Mouse (Mus musculus) lung, embryonic 15.5 days (tissue): ENCODE results near the gene Gm10057. TPM values are rescaled to one million over a fixed set of nuclear protein-coding genes. Genes with fewer than 3 reads are reported as not detected.
"Not testable (repeated sequence)": the region's sequence is repeated elsewhere in the genome, so short reads cannot be mapped to it uniquely, and the experiment has no call there.

ENCODE experiments used
- ATAC-seq: fragments of 200-750 bp; cut with Nextera tagmentation; 2 replicates; pipeline ENCODE4 v1.8.0; 2017; ENCODE audit warnings: moderate number of reproducible peaks, borderline replicate concordance; ENCODE audit not compliant: low FRiP score, low TSS enrichment; ENCODE audit errors: extremely low read depth
- H3K27ac ChIP-seq: fragments of 300-500 bp; sonication (generic); 2 replicates; pipeline ENCODE4 v1.5.1; 2015; ENCODE audit warnings: moderate library complexity, mild to moderate bottlenecking, inconsistent platforms
- H3K27me3 ChIP-seq: fragments of 300-500 bp; sonication (generic); 2 replicates; pipeline ENCODE4 v1.6.1; 2015; ENCODE audit warnings: inconsistent platforms
- H3K36me3 ChIP-seq: fragments of 300-500 bp; sonication (generic); 2 replicates; pipeline ENCODE4 v1.6.1; 2015; ENCODE audit warnings: inconsistent platforms
- H3K4me1 ChIP-seq: fragments of 300-500 bp; sonication (generic); 2 replicates; pipeline ENCODE4 v1.6.1; 2015; ENCODE audit warnings: inconsistent platforms
- H3K4me2 ChIP-seq: fragments of 300-500 bp; sonication (generic); 2 replicates; pipeline ENCODE4 v1.6.1; 2015; ENCODE audit warnings: inconsistent platforms, mild to moderate bottlenecking, moderate library complexity
- H3K4me3 ChIP-seq: fragments of 300-500 bp; sonication (generic); 2 replicates; pipeline ENCODE4 v1.5.1; 2015; ENCODE audit warnings: mild to moderate bottlenecking, inconsistent platforms
- H3K9ac ChIP-seq: fragments of 300-500 bp; sonication (generic); 2 replicates; pipeline ENCODE4 v1.6.1; 2015; ENCODE audit warnings: inconsistent platforms
- H3K9me3 ChIP-seq: fragments of 300-500 bp; sonication (generic); 2 replicates; pipeline ENCODE4 v1.6.1; 2016; ENCODE audit warnings: inconsistent platforms
- polyA plus RNA-seq: library from polyadenylated mRNA; unstranded; fragments of >200 nt; fragmentation: Nextera tagmentation; extraction: Ambion mirVana; gene quantifications from 2 replicates; pipeline ENCODE4 v1.2.1, GENCODE M21; 2015

The Gm10057 gene
- polyA plus RNA-seq, result not detected in 2 replicates

- not testable (repeated sequence) for H3K27me3 ChIP-seq, H3K27ac ChIP-seq, H3K9ac ChIP-seq, H3K4me3 ChIP-seq, H3K9me3 ChIP-seq, H3K4me1 ChIP-seq, ATAC-seq, H3K4me2 ChIP-seq, H3K36me3 ChIP-seq
Observed at GRCm38 (mm10) chrX:154054939-154055338, at the start of gene Gm10057. TSS of gene Gm10057 (minus strand) at chrX:154055039.

- not testable (repeated sequence) for H3K36me3 ChIP-seq, H3K9ac ChIP-seq, H3K27me3 ChIP-seq, H3K4me1 ChIP-seq, ATAC-seq, H3K27ac ChIP-seq, H3K4me3 ChIP-seq, H3K4me2 ChIP-seq, H3K9me3 ChIP-seq
Observed at GRCm38 (mm10) chrX:154033727-154034126, 21.1 kb downstream of the Gm10057 start, which contains the start of gene 4921511M17Rik. TSS of gene 4921511M17Rik (minus strand) at chrX:154033827.

GRCm38 (mm10) chrX:154012540-154012939 lies 42.3 kb downstream of the Gm10057 start, which contains the start of gene Samt1:
TSS of gene Samt1 (minus strand) at chrX:154012640.
- not testable (repeated sequence) for H3K27me3 ChIP-seq, H3K4me3 ChIP-seq, ATAC-seq, H3K9me3 ChIP-seq, H3K9ac ChIP-seq, H3K36me3 ChIP-seq, H3K27ac ChIP-seq, H3K4me2 ChIP-seq, H3K4me1 ChIP-seq

Other genes with a start within 250 kb of the Gm10057 start
- 16.6 and 18.9 TPM in 2 replicates for gene Spin2c, start 222.8 kb downstream of the Gm10057 start, polyA plus RNA-seq
- not detected in 2 replicates for gene Samt1, start 42.4 kb downstream of the Gm10057 start, polyA plus RNA-seq
- gene 4921511M17Rik, start 21.2 kb downstream of the Gm10057 start, polyA plus RNA-seq, result not detected in 2 replicates
- gene Gm15140, start 65.6 kb upstream of the Gm10057 start, polyA plus RNA-seq, result not detected in 2 replicates